Mouse (Mus musculus): Measurements from ENCODE around the gene Srp14.

- no peak for TF ChIP-seq GATA1 (IDR thresholded peaks at IDR 0.05; ENCODE audit: borderline replicate concordance, low read length)
- no peak for TF ChIP-seq FLI1 (IDR thresholded peaks at IDR 0.05; ENCODE audit: low read length)
Measured at GRCm38 (mm10) chr2:118464450-118464849, 15.1 kb downstream of the Srp14 start.
